Mouse (Mus musculus) urinary bladder, postnatal 10 days (tissue): ENCODE results near the gene Wwp2.

Experiments
- DNase-seq: peaks from one replicate; pipeline ENCODE4 v3.0.0; 2022; ENCODE audit warnings: low spot score

The Wwp2 gene

DNA sequence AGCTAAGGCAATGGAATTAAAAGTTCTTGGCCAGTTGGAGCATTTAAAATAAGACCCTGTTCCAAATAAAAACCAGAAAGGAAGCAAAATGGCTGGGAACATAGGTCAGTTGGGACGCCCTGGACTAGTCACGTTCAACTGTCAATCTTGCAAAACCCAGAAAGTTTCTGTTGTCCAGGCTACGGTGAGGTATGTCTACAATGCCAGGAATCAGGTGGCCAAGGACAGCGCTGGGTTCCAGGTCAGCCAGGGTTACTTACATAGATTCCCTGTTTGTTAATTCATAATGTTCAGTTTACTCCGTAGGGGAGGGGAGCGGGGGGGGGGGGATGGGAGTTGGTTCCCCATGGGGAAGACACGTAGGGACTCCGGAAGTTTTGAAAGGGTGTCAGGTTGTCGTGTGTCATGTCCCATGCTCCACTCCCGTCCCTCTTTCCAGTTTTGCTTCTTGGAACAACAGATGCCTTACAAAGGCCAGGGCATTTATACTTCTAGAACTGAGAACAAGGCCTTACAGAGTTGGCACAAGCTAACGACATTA is 674 bp upstream of the Wwp2 start:
- DNase-seq: no peak

DNA sequence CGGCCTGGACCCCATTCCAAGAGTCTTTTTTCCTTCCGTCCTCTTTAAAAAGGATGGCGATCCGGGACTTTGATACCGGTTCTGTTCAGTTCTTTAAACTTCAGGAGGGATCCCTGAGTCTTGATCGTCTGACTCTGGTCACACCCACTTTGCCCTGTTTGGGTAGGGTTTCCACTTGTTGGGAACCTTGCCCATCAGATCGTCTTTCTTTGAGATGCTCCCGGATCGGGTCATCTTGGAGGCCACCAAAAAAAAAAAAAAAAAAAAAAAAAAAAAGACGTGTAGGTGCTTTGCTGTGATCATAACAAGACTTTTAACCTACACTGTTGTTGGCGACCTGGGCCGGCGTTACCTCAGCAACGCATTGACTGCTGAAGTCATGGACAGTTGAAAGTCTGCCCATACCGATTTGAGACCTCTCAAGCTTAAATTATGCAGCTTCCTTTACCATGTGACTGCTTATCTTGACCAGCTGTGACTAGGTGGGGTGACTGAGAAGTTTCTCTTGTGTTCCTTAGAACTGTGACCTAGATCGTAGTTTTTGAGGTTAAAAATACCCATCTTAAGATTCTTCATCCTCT is 766 bp downstream of the Wwp2 start:
- DNase-seq: no peak

DNA sequence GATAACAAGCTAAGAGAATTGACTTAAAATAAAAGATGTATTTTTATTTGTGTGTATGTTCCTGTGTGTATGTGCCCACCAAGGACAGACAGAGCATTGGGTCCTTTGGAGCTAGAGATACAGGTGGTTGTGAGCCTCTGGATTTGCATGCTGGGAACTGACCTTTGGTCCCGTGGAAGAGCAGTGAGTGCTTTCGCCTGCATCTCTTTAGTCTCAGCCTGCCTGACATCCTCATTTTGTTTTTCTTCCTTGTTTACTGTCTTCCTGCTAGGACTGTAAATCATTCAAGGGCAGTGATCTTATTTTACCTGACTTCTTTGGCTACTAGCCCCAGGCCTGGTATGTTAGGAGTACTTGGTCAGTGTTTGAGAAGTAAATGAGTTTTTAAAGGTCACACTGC is 1.5 kb downstream of the Wwp2 start:
- no peak for DNase-seq

DNA sequence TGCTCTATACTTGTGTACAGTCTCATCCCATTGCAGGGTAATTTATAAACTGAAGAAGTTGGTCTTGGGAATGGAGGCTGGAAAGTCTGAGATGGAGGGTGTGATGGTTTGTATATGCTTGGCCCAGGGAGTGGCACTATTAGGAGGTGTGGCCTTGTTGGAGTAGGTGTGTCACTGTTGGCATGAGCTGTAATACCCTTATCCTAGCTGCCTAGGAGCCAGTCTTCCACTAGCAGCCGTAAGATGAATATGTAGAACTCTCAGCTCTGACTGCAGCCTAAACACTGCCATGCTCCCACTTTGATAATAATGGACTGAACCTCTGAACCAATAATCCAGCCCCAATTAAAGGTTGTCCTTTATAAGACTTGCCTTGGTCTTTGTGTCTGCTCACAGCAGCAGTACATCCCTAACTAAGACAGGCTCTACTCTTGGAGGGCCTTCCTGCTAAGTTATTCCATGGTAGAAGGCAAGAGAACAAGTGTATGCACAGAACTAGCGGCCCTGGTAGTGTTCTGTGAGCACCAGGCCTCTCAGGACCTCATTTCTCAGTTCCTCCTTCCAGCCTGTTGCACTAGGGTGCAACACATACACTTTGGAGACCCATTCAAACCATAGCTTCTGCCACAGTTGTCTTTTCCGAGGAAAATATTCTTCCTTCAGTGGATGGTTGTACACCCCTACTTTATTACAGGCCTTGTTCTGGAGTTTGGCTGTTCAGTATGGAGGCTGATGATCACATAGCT is 3.9 kb downstream of the Wwp2 start:
- no peak for DNase-seq

DNA sequence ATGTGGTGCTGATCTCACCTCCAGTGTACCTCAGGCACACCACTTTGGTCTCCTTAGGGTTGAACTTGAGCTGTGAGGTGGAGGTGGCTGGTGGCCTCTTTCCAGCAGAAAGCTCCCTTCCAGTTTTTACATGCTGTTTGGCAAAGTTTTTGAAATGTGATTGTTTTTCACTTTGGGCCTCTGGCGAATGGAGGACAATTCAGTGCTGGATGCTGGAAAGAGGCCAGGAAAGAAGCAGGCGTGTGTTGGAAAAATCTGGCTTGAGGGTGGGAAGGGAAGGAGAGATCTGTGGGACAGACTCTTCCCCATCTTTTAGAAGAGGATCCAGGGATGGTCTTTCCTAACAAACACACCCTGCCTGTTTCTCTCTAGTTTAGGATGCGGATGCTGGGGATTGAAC is 8.5 kb downstream of the Wwp2 start:
- no peak for DNase-seq

DNA sequence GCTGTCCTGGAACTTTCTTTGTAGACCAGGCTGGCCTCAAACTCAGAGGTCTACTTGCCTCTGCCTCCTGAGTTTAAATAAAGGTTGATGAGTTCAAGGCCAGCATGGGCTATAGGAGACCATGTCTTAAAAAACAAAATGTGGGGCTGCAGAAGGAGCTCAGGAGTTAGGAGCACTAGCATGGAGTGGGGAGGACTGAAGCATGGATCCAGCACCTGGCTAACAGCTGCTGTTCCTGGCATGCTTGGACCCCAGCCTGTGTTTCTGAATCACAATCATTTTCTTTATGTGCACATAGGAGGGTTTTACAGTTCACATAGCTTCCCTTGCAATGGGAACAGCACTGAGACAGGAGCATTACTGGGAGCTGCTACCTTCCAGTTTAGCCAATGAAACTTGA is 11.5 kb downstream of the Wwp2 start:
- DNase-seq: no peak

DNA sequence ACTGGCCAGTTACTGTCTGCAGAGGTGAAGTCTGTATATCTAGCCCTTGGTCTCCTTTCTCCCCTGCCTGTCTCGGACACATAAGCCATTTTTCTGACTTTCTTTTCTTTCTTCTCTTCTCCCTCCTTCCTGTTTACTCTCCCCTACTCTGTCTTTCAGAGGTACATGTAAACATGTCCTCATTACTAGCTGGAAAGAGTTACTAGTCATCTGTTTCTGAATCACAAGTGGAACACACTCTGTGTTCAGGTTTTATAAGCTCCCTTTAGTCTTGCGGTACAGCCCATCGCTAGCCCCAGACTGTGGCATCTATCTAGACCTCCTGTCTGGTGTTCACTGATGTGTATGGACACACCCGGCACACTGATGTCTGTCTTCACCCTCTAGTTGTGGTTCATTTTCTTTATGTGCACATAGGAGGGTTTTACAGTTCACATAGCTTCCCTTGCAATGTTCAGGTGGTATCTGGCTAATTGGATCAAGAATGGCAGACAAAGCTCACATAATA is 12.3 kb downstream of the Wwp2 start:
- DNase-seq: no peak

DNA sequence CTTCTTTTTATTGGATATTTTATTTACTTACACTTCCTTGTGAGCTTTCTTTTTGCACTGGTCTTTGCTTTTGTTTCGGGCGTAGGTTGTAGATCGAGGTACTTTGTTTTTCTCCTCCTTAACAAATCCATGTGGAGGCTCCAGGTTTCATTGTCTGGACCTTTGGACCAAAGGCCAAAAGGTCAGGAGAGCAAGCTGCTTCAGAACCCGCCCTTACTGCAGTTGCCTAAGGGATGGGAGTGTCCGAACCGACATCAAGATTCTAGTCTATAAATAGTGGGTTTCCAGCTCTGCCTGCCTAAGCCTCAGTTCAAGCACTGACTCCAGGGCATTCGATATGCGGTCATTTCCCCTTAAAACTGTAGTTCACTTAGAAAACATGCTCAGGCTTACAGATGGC is 13.0 kb downstream of the Wwp2 start:
- no peak for DNase-seq

DNA sequence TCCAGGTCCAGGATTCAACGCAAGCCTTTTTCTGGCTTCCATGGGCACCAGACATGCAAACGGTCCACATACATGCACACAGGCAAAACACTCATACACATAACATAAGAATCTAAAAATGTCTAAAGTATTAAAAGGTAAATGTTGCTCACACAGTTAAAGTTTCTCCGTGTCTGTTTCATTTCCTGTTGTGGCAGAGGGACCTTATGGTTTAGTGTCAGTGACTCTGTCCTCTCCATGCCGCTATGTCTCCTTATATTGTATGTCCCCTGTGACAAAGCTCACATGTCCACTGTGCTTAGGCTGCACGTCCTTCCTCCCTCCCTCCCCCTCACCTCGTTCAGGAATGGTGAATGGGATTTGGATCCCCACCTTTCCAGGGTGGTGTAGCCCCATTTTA is 13.5 kb downstream of the Wwp2 start:
- DNase-seq: no peak

DNA sequence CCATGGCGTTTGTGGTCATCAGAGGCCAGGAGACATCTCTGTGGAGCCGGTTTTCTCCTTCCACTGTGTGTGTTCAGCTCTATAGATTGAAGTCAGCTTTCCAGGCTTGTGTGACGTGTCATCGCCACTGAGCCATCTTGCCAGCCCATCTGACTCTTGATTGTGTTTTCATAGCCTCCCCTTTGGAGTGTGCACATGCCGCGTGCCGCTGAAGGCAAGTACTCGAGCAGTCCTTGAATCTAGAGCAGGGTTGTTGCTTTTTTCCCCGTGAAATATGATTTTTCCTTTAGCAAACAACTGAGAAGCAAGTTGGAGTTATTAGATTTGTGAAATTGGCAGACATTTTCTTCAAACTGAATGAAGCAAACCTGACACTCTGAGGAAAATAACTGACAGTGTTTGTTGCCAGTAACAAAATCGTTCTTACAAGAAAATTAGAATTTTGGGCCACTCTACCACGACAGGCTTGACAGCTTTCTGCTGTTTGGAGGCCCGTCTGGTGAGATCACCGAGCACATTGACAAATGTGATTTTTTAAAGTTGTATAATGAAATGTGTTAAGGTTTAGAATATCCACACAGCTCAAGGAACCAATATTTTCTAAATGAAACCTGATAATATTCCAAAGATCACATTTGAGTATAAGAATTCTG is 15.4 kb downstream of the Wwp2 start:
- no peak for DNase-seq

DNA sequence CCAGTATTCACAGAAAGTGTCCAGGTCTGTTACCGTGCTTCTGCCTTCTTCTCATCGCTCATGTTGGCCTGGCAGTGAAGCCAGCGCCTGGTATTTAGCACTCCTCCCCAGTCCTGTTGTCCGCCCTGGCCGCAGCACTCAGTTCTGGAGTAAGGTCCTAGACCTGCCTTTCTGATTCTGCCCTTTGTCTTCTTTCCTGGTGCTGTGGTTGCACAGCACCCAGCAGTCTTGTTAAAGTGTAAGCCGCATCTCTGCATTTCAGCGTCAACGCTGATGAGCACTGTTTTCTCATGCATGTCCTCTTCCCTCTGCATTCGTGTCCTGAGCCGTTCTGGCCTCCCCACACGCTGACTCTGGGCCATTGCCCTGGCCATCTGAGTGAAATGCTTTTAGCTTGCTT is 17.2 kb downstream of the Wwp2 start:
- no peak for DNase-seq

DNA sequence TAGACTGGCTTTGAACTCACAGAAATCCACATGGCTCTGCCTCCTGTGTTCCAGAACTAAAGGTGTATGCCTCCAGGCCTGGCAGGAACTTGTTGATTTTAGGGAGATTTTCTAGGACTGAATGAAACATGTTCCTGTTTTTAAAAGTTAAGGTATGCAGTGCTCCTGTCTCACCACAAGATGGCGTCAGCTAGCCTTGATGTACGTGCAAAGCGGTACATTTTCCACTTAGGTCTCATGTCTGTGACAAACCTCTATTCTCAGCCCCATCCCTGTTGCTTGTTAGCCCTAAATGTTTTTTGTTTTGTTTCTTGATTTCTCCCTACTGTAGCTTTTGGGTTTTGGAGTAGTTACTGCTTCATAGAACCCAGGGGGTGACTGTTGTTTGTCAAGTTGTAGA is 19.1 kb downstream of the Wwp2 start:
- no peak for DNase-seq

DNA sequence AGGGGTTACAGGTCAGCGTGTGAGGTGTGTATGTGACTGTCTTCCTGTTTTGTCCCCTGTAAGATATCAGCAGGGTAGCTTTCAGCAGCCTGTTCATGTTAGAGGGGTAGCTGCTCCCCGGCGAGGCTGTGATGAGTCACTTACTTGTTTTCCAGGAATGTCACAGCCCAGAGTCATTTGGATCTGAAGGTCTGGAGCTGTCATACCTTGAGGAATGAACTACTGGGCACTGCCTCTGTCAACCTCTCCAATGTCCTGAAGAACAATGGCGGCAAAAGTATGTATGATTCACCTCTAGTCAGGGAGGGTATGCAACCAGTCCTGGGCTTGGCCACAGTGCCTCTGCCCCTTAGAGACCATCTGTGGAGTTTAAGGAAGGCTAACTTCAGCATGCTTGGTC is 21.6 kb downstream of the Wwp2 start:
- no peak for DNase-seq

DNA sequence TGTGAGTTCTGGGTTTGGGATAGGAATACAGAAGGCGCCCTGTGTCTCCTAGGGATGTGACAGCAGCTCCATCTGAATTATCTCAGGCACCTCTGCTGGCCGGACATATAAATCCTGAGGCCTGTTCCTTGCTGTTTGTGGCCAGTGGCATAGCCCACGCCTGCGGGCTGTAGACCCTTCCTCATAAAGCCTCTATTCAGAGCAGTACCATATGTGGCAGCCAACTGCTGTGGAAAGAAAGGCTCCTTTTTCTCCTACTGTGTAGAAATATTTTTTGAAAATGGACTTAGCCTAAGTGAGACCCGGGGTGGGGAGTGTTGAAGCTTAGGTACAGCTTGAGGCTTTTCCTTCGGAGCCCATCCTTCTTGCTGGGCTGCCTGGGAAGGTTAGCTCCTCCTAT is 22.1 kb downstream of the Wwp2 start:
- DNase-seq: no peak

DNA sequence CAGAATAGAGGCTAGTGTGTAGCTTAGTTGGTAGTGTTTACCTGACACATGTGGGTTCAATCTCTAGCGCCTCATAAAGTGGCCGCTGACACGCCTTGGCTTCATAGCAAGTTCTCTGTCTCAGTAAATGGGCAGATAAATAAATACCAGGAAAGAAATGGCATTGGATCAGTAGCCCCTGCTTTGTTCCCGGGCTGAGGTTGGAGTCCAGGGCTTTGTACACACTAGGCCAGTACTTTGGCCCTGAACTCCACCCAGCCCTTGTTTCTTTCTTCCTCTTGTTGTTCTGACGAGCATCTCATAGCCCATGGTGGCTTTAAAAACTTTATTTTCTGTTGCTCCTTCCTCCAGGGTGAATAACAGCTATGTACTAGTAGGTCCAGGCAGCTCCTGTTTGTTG is 26.3 kb downstream of the Wwp2 start:
- no peak for DNase-seq

DNA sequence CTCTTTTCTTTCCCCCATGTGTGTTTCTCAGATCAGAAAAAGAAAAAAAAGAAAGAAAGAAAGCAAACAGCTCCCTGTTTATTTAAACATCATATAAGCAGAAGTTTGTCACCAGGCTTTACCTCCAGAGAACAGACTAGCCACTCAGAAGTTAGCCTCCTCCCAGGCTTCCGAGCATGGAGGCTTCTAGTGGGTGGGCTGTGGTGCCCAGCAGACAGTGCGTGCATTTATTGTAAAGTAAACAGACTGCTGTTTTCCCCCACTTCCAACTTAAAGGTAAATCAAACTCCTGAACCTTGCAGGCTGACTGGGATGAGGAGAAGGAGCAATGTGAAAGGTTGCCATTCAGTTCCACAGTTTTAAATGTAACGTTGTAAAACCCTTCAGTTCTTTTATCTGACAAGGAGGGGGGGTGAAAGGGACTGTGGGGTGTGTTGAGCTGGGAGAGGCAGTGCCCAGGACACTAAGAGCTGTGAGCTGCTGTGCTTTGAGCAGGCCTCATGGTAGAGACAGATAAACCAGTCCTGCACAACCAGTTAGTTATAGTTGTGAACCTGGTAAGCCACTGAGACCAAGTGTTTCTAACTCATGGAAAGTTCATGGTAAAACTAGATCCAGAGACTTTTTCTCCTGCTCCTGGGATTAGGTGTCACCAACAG is 29.3 kb downstream of the Wwp2 start:
- no peak for DNase-seq

DNA sequence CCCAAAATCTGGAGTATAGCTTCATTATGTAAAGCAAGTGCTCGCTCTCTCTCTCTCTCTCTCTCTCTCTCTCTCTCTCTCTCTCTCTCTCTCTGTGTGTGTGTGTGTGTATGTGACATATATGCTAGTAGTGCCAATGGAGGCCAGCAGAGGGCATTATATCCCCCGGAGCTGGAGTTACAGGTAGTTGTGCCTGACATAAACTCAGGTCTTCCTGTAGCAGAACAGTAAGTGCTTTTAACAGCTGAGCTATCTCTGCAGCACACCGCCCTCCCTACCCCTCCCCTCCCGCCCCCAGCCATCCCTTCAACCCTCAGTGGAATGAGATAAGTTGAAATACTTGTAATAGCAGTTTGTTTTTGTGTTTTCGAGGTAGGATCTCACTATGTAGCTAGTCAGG is 30.5 kb downstream of the Wwp2 start:
- DNase-seq: no peak

DNA sequence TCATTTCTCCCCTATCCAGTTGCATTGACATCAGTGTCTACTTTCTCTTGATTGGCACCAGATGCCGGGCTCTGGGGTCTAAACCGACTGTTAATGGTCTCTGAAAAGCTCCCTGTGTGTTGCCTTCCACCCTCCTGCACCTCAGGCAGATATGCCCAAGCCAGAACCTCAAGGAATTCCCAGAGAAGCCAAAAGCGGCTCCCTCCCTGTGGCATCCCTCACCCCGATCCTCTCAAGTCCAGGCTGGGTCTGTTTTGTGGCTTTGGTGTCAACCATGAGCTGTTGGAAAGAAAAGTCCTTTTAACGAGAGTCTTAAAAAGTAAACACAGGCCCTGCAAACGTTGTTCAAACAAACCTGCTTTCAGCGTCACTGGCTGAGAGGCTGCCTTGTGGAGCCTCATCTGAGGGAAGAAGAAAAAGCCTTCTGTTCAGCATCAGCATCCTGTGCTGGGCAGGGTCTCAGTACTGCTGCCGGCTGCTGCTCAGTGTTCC is 32.7 kb downstream of the Wwp2 start:
- DNase-seq: no peak

DNA sequence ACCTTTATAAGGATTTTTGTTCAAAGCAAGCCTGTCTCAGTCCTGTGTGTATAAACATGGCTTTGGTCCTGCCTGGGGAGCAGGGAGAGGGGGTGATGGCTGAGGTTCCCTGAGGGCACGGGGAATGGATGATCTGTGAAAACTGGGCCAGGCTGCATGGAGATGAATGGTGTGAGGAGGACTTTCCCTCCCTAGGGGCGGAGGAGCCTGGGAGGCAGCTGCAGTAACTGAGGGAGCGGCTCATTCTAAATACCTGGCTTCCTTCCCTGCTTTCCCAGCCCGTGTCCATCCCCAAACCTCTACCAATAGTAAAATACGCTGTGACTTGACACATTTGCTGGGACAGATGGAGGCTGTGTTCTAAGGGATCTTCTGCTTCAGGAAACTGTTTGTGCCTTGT is 34.1 kb downstream of the Wwp2 start:
- DNase-seq: no peak

DNA sequence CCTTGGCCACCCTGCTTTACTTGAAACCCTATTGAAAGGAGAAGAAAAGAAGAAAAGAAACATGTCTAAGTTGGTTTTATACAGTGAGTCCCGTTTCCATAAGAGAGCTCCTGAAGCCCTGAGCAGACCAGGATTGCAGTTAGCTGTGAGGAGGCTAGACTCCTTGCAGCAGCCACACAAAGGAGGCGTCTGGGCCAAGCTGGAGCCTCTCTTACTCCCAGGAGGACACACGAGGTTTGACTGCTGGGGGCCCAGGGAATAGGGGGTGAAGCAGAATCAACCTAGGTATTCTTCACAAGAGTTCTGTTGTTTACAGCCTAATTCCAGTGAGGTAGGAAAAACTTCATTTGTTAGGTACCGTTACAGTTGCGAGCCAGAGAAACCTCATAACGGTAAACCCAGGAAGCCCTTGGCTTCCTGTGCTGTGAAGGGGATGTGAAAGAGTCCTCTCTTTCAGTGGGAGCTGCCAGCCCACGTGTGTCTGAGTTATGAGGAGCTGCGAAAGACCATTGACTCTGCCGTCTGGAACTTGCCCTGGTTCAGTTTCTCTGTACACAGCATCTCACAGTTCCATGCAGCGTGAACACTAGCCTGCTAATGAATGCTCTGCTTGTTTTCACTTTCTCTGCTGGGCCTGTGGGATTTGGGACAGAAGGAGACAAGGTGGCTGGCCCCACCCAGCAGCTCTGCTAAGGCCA is 36.4 kb downstream of the Wwp2 start:
- DNase-seq: no peak

DNA sequence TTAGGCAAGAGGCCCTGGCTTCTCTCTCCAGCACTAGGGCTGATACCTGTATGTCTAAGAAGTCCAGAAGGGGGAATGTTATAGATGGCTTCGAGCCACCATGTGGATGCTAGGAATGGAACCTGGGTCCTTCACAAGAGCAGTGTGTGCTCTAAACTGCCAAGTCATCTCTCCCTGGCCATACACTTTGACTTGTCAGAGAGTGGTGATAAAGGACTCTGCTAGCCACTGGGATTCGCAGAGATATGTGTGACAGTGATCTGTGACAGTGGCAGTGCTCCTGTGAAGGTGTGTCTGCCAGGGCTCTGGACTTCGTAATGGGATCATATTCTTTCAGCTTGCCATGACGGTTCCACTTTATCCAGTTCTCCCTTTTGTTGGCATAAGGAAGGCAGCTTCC is 37.2 kb downstream of the Wwp2 start:
- no peak for DNase-seq

DNA sequence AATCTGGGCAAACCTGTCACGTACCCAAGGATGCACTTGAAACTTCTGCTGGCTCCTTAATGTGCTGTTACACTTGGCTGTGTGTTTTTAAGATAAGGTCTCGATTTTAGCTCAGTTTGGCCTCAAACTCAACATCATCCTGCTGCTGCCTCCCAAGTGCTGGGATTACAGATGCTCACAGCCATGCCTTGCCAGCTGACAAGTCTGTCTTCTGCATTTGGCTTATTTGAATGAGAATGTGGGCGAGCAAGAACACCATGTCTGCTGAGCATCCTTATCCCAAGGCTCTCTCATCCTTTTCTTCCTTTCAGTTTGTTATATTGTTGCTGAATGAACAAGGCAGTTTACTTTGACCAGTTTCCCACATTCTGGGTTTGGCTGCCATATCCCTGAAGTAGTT is 39.4 kb downstream of the Wwp2 start:
- DNase-seq: no peak
